Mouse (Mus musculus) heart, embryonic 10.5 days (tissue): ENCODE results near the gene Smarca4. TPM values are rescaled to one million over a fixed set of nuclear protein-coding genes. Genes with fewer than 3 reads are reported as not detected.
A peak's percentile ranks its signal among the peaks of the same experiment; 100 is the strongest.

ENCODE experiments used
- DNase-seq: peaks from one replicate; pipeline ENCODE4 v3.0.0-alpha.2; 2017; ENCODE audit warnings: low spot score
- H3K27ac ChIP-seq: fragments of 300-500 bp; sonication (generic); 2 replicates; pipeline ENCODE4 v1.5.1; 2016; ENCODE audit warnings: mild to moderate bottlenecking
- H3K27me3 ChIP-seq: fragments of 300-500 bp; sonication (generic); 2 replicates; pipeline ENCODE4 v1.6.1; 2016; ENCODE audit warnings: mild to moderate bottlenecking; ENCODE audit not compliant: poor library complexity, insufficient read depth, severe bottlenecking
- H3K36me3 ChIP-seq: fragments of 300-500 bp; sonication (generic); 2 replicates; pipeline ENCODE4 v1.6.1; 2016; ENCODE audit warnings: mild to moderate bottlenecking, moderate library complexity
- H3K4me1 ChIP-seq: fragments of 300-500 bp; sonication (generic); 2 replicates; pipeline ENCODE4 v1.6.1; 2016; ENCODE audit warnings: mild to moderate bottlenecking
- H3K4me3 ChIP-seq: fragments of 300-500 bp; sonication (generic); 2 replicates; pipeline ENCODE4 v1.5.1; 2016; ENCODE audit warnings: mild to moderate bottlenecking, moderate library complexity
- H3K9me3 ChIP-seq: fragments of 300-500 bp; sonication (generic); 2 replicates; pipeline ENCODE4 v1.6.1; 2016; ENCODE audit warnings: mild to moderate bottlenecking, moderate library complexity
- whole genome bisulfite sequencing: fragments of 180-500 bp; shearing (Covaris S2); methylation state at CpG from one replicate; pipeline ENCODE4 v1.1.7; 2016; 5-methylcytosine and 5-hydroxymethylcytosine counted together
- polyA plus RNA-seq: library from polyadenylated mRNA; unstranded; fragments of >200 nt; fragmentation: Nextera tagmentation; extraction: Ambion mirVana; gene quantifications from 2 replicates; pipeline ENCODE4 v1.2.1, GENCODE M21; 2016

The Smarca4 gene
- polyA plus RNA-seq: 91.1 and 113 TPM in 2 replicates

DNA sequence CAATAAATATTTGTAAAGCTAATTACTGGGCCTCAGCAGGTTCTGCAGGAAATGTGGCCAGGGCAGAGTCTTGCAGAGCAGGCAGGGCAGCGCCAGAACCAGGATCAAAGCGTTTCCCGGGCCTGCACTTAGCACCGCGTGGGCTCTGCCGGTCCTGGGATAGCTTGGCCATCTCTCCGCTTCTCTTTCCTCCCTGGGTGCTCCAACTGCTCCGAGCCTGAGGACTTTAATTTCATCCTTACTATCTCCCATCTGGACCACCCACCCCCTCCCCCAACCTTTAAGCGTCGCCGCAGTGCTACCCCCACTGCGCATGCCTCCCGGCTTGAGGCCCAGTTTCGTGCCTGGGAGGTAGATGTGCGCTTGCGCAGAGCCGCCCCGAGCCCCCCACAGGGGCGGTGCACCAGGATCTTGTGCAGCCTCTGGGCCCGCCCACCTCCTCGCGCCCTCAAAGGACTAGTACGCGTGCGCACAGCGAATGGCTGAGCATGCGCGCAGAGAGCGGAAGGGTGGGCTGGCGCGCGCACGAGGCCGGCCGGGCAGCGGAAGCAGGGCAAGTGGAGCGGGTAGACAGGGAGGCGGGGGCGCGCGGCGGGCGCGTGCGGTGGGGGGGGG lies at the start of gene Smarca4:
Smarca4 (plus strand) TSS at position 553 of the 615 bp plus-strand sequence.
- Histone ChIP-seq H3K4me1 (peaks cover 14% of the 10 kb centered on the region; the same call in 1 of the 2 replicates), H3K4me3 (peak within 1 kb of the TSS; percentile 88), H3K27ac (peak within 1 kb of the TSS; percentile 99), H3K27me3 (no peaks in the 10 kb centered on the region), H3K9me3 (no peaks in the 10 kb centered on the region), H3K36me3 (peaks cover 12% of the 10 kb centered on the region)
- DNase-seq: peak; percentile 99
- WGBS: under 1% methylated on average over 45 of the region's 45 CpGs

DNA sequence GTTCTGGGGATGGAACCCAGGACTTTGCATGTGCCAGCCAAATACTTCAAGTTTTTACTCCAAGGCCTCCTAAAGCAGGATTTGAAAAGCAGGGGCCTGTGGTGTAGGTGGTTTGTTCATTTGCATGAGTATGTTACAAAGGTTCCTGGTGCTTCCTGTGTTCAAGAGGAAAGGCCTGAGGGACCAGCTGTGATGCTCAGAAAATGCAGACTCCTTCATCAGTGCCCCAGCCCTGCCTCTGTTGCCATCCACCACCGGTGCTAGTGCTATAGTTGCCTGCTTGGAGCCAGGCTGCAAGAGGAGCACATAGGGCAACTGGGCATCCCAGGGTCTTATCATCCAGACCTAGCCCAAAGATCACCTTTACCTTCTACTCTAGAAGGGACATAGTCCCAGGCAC lies 49.4 kb upstream of the Smarca4 start:
- Histone ChIP-seq H3K4me3 (no peak overlapping the region), H3K27me3 (no peaks in the 10 kb centered on the region), H3K4me1 (peaks cover 23% of the 10 kb centered on the region; the same call in 1 of the 2 replicates), H3K9me3 (no peaks in the 10 kb centered on the region), H3K27ac (no peak overlapping the region), H3K36me3 (peaks cover 47% of the 10 kb centered on the region)
- 84% methylated on average over 1 of the region's 1 CpGs for WGBS
- DNase-seq: peak; percentile 61

- H3K4me1 ChIP-seq: peaks cover 23% of the 10 kb centered on the region; the same call in 1 of the 2 replicates
- H3K36me3 ChIP-seq: peaks cover 49% of the 10 kb centered on the region
- 80% methylated on average over 2 of the region's 2 CpGs for WGBS
- H3K4me3 ChIP-seq: no peak overlapping the region
- no peaks in the 10 kb centered on the region for H3K27me3 ChIP-seq
- DNase-seq: peak; percentile 60
- H3K9me3 ChIP-seq: no peaks in the 10 kb centered on the region
- no peak overlapping the region for H3K27ac ChIP-seq
Observed at GRCm38 (mm10) chr9:21567051-21567450, 48.9 kb upstream of the Smarca4 start.

- peaks cover 60% of the 10 kb centered on the region for H3K36me3 ChIP-seq
- no peak overlapping the region for H3K4me3 ChIP-seq
- no peak overlapping the region for H3K27ac ChIP-seq
- H3K4me1 ChIP-seq: peaks cover 23% of the 10 kb centered on the region; the same call in 1 of the 2 replicates
- WGBS: 88% methylated on average over 8 of the region's 8 CpGs
- H3K27me3 ChIP-seq: no peaks in the 10 kb centered on the region
- peak; percentile 73 for DNase-seq
- H3K9me3 ChIP-seq: no peaks in the 10 kb centered on the region
Observed at GRCm38 (mm10) chr9:21568657-21569255, 47.2 kb upstream of the Smarca4 start.

- no peaks in the 10 kb centered on the region for H3K27me3 ChIP-seq
- H3K4me3 ChIP-seq: no peak overlapping the region
- no peaks in the 10 kb centered on the region for H3K9me3 ChIP-seq
- 93% methylated on average over 8 of the region's 8 CpGs for WGBS
- peaks cover 93% of the 10 kb centered on the region for H3K36me3 ChIP-seq
- H3K27ac ChIP-seq: no peak overlapping the region
- H3K4me1 ChIP-seq: no peaks in the 10 kb centered on the region
- no peak for DNase-seq
Observed at GRCm38 (mm10) chr9:21574012-21574801, 41.8 kb upstream of the Smarca4 start.

DNA sequence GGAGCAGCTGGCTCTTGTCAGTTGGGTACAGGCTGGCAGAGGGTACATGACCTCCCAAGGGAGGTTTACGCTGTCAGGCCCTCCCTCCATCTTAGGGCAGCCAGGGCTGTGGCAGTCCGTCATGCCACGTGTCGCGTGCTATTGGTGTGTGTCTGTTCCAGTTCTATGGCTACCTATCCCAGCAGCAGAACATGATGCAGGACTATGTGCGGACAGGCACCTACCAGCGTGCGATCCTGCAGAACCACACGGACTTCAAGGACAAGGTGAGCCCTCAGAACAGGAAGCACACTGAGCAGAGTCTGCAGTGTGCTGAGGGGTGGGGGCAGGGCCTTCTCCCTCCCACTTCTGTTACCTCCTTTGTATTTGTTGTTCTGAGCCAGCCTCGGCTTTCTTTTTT lies 40.7 kb upstream of the Smarca4 start:
- Histone ChIP-seq H3K36me3 (peaks cover 93% of the 10 kb centered on the region), H3K4me3 (no peak overlapping the region), H3K9me3 (no peaks in the 10 kb centered on the region), H3K27ac (no peak overlapping the region), H3K4me1 (no peaks in the 10 kb centered on the region), H3K27me3 (no peaks in the 10 kb centered on the region)
- WGBS: 94% methylated on average over 10 of the region's 10 CpGs
- no peak for DNase-seq

DNA sequence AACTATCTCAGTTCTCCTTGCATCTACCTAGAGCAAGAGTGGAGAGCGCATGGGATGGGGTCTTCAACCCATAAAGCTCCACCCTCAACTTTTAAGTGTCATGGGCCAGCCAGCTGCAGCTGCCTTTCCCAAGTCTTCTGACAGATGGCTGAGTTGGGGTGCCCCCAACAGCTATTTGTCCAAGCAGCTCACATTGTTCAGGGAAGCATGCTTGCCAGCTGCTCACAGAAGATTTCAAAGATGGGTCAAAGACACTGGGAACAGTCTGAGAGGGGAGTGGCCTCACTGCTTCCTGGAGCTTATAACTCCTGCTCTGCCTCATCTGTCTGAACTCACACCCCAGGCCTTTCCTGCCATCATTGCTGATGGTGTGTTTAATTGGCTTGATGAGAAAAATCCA lies 39.7 kb upstream of the Smarca4 start:
- Histone ChIP-seq H3K4me3 (no peak overlapping the region), H3K4me1 (no peaks in the 10 kb centered on the region), H3K9me3 (no peaks in the 10 kb centered on the region), H3K27ac (no peak overlapping the region), H3K36me3 (peaks cover 93% of the 10 kb centered on the region), H3K27me3 (no peaks in the 10 kb centered on the region)
- 86% methylated on average over 1 of the region's 1 CpGs for WGBS
- DNase-seq: no peak

DNA sequence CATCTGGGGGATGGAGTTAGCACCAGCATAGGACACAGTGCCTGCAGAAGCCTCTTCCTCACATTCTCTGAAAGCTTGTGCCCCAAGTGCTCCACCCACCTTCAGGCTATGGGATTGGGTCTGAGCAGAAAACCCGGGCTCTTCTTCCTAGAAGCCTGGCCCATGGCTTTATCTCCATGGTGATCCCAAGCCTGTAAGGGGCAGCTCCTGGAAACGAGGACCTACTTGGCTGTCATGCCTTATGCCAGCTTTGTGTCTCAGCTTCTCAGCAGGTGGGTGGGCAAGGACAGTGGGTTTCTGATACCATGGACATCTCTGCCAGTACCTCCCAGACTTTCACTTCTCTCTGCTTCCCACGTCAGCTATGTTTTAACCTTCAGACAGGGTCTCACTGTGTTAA lies 37.7 kb upstream of the Smarca4 start:
- no peaks in the 10 kb centered on the region for H3K9me3 ChIP-seq
- H3K4me1 ChIP-seq: no peaks in the 10 kb centered on the region
- H3K4me3 ChIP-seq: no peak overlapping the region
- H3K27ac ChIP-seq: no peak overlapping the region
- no peaks in the 10 kb centered on the region for H3K27me3 ChIP-seq
- no peak for DNase-seq
- 81% methylated on average over 3 of the region's 3 CpGs for WGBS
- peaks cover 93% of the 10 kb centered on the region for H3K36me3 ChIP-seq

GRCm38 (mm10) chr9:21585401-21585800 lies 30.6 kb upstream of the Smarca4 start:
- Histone ChIP-seq H3K36me3 (peaks cover 100% of the 10 kb centered on the region), H3K27me3 (no peaks in the 10 kb centered on the region), H3K4me3 (no peak overlapping the region), H3K9me3 (no peaks in the 10 kb centered on the region), H3K4me1 (no peaks in the 10 kb centered on the region), H3K27ac (no peak overlapping the region)
- DNase-seq: no peak
- 82% methylated on average over 1 of the region's 1 CpGs for WGBS

DNA sequence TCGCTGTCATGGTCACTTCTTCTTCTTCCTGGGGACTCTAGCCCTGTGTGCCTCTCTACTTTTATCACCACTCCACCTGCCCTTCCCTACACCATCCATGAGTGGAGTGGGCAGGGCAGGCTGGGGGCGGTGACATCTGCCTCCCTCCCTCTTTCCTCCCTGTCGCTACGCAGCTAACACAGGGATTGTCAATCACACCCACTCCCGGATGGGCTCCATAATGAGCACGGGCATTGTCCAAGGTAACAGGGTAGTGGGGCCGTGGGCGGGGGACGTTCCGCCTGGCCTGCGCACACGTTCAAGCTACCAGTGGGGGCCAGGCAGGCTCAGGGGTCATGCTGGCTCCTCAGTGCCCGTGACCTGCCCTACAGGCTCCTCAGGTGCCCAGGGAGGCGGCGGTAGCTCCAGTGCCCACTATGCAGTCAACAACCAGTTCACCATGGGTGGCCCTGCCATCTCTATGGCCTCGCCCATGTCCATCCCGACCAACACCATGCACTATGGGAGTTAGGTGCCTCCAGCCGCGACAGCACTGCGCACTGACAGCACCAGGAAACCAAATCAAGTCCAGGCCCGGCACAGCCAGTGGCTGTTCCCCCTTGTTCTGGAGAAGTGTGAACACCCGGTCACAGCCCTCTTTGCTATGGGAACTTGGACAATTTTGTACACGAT lies 28.2 kb upstream of the Smarca4 start:
- Histone ChIP-seq H3K36me3 (peaks cover 81% of the 10 kb centered on the region), H3K9me3 (no peaks in the 10 kb centered on the region), H3K27me3 (no peaks in the 10 kb centered on the region), H3K4me3 (no peak overlapping the region), H3K4me1 (peaks cover 10% of the 10 kb centered on the region), H3K27ac (no peak overlapping the region)
- no peak for DNase-seq
- 90% methylated on average over 23 of the region's 23 CpGs for WGBS

DNA sequence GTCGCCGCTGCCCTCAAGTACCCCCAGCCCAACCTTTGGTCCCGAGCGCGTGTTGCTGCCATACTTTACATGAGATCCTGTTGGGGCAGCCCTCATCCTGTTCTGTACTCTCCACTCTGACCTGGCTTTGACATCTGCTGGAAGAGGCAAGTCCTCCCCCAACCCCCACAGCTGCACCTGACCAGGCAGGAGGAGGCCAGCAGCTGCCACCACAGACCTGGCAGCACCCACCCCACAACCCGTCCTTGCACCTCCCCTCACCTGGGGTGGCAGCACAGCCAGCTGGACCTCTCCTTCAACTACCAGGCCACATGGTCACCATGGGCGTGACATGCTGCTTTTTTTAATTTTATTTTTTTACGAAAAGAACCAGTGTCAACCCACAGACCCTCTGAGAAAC lies 27.6 kb upstream of the Smarca4 start:
- WGBS: 87% methylated on average over 8 of the region's 8 CpGs
- DNase-seq: no peak
- Histone ChIP-seq H3K27me3 (no peaks in the 10 kb centered on the region), H3K9me3 (no peaks in the 10 kb centered on the region), H3K4me3 (no peak overlapping the region), H3K36me3 (peaks cover 76% of the 10 kb centered on the region), H3K4me1 (peaks cover 13% of the 10 kb centered on the region), H3K27ac (no peak overlapping the region)

DNA sequence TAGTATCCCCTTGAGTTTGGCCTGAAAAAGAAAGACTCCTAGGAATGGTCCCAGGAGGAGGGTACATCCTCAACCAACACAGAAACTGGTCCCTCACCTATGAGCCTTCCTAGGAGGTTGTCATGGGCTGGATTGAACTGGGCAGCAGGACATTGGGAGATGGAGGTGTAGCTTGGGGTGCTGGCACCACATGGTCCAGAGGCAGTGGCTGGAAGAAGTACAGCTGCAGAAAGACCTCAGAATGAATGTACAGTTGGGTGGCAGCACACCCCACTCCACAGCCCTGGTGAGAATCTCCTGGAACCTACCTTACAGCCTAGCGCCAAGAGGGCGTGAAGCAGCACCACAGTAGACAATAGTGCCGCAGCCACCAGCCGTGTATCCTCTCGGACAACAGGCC lies 26.4 kb upstream of the Smarca4 start:
- no peak for DNase-seq
- no peak overlapping the region for H3K4me3 ChIP-seq
- no peak overlapping the region for H3K27ac ChIP-seq
- 90% methylated on average over 5 of the region's 5 CpGs for WGBS
- no peaks in the 10 kb centered on the region for H3K9me3 ChIP-seq
- H3K4me1 ChIP-seq: peaks cover 25% of the 10 kb centered on the region
- peaks cover 70% of the 10 kb centered on the region for H3K36me3 ChIP-seq
- H3K27me3 ChIP-seq: no peaks in the 10 kb centered on the region
